Comparison of ENCODE assay signal across 14 mouse cellular contexts in the genomic region with DNA sequence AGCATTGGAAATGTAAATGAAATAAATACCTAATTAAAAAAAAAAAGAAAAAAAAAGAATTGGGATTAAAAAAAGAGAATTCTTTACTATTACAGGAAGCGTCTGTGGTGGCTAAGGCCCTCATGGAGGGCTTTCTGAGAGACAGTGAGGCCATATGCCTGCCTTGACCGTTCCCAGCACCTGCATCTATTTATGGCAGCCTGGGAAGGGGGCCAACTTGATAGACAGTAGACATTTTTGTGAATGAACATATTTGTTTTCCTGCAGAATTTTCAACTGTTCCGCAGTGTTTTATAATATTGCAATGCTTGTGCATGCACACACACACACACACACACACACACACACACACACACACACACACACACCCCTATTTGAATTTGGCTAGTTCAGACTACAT. TPM values are rescaled to one million over a fixed set of nuclear protein-coding genes. Genes with fewer than 3 reads are reported as not detected.
"Had no signal": no experiment of that assay in that cellular context is flagged by ENCODE, and none has a peak within 500 bp of the region (broad histone marks: within the 10 kb centered on the region; RNA-seq: fewer than 3 reads in every experiment).

No protein-coding gene starts in this region.

- H3K27ac ChIP-seq: left cerebral cortex, adult 2 months; liver, embryonic 15.5 days; macrophage; midbrain, embryonic 15.5 days; neural tube, embryonic 12.5 days; stomach, postnatal 0 days had no signal

- H3K9me3 ChIP-seq: liver, embryonic 15.5 days; megakaryocyte, embryonic 14.5 days; midbrain, embryonic 15.5 days; neural tube, embryonic 12.5 days had no signal

- H3K9ac ChIP-seq: liver, embryonic 15.5 days; midbrain, embryonic 15.5 days; neural tube, embryonic 12.5 days had no signal

- ATAC-seq: midbrain, embryonic 15.5 days had no signal

- H3K4me2 ChIP-seq: liver, embryonic 11.5 days; liver, embryonic 15.5 days; midbrain, embryonic 11.5 days; midbrain, embryonic 15.5 days; neural tube, embryonic 12.5 days had no signal

- H3K36me3 ChIP-seq: liver, embryonic 15.5 days; midbrain, embryonic 15.5 days; neural tube, embryonic 12.5 days had no signal

- H3K4me1 ChIP-seq: liver, embryonic 15.5 days; megakaryocyte, embryonic 14.5 days had no signal

- H3K27me3 ChIP-seq: liver, embryonic 15.5 days; midbrain, embryonic 15.5 days; neural tube, embryonic 12.5 days had no signal

- H3K4me3 ChIP-seq: left cerebral cortex, adult 2 months; liver, embryonic 15.5 days; megakaryocyte, embryonic 14.5 days; midbrain, embryonic 15.5 days; neural tube, embryonic 12.5 days had no signal

- DNase-seq: kidney, adult 8-10 months; kidney, postnatal 25 days; lung, adult 2 months; lung, postnatal 10 days; thymus, postnatal 14 days had no signal

RNA-seq across cellular contexts. Expression of a gene that starts 9.7 kb away (rescaled TPM):
- polyA plus RNA-seq: macrophage had no signal
